Mouse (Mus musculus) embryonic stem cell, embryonic (primary cell): ENCODE data around the gene Tex264.

Experiments
- CTCF ChIA-PET, 4 experiments: fragments of 300-600 bp in 2 of 4; fragments of 350-600 bp in 2 of 4; sonication (Branson Sonifier 250); formaldehyde crosslinking; loops; one replicate each; lab custom pipeline; 2022; ENCODE audit warnings: inconsistent platforms in 2 of 4; lab: Charles Lee
- POLR2A ChIA-PET, 4 experiments: fragments of 300-600 bp in 2 of 4; fragments of 350-600 bp in 2 of 4; sonication (Branson Sonifier 250); formaldehyde crosslinking; loops; one replicate each; lab custom pipeline; 2022; ENCODE audit warnings: antibody characterized with exemption in 4 of 4, inconsistent platforms in 1 of 4; lab: Charles Lee

The Tex264 gene

DNA sequence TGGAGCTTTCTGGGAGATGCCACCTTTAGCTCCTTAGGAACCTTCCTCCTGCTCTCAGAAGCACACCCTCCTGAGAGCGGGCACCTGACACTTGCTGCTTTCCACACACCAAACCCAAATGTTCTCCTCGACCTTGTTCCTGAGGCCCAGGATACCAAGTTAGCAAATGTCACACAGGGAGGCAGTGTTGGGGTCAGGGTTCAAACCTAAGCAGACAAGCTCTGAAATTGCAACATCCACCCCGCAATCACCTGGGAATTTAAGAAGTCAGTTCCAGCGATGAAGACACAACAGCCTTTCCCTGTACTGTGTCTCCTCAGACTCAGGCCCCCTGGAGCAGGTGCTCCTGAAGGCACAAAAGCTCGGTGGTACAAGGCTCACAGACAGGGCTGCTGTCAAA, 8.0 kb downstream of the Tex264 start:
- ChIA-PET CTCF (interaction anchor here in 2 of 4 experiments (0.6 to 2.0 kb wide), 2 partner anchors 34 to 1794 kb away, joined by 4 to 6 read pairs; no protein-coding TSS in a partner anchor), POLR2A (interaction anchor here in 2 of 4 experiments (1.1 to 23.0 kb wide), 9 partner anchors 6 to 206 kb away, joined by 3 to 314 read pairs (median 6); partner anchors contain the start of genes Grm2 (in 1 of the 2) and Tex264 (in 1 of the 2))

DNA sequence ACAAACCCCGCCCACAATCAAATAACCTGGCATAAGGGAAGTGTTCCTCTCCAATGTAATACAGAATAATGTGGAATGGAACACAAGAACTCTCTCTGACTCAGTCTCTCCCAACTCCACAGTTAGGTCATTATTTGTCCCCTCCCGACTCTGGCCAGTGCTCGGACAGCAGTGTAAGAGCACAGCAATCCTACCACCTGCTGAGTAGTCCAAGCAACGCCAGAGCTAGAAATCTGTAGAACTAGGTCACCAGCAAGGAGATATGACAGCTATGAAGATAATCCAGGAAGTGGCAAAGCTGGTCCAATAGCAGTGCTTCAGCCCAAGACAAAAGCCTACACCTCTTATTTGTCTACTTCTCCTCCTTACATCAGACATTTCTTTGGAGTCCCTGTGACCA, 9.2 kb downstream of the Tex264 start:
- POLR2A ChIA-PET = interaction anchor here in 2 of 4 experiments (0.7 to 23.0 kb wide), 12 partner anchors 7 to 215 kb away, joined by 3 to 314 read pairs (median 3); partner anchors contain the start of genes Grm2 (in 1 of the 2), Manf (in 1 of the 2) and Tex264 (in 1 of the 2)
- CTCF ChIA-PET = interaction anchor here in 2 of 4 experiments (1.2 to 2.0 kb wide), 3 partner anchors 33 to 163 kb away, joined by 3 to 6 read pairs (median 3); no protein-coding TSS in a partner anchor

- CTCF ChIA-PET = interaction anchor here in 2 of 4 experiments (1.2 to 2.0 kb wide), 3 partner anchors 32 to 164 kb away, joined by 3 to 6 read pairs (median 3); no protein-coding TSS in a partner anchor
- POLR2A ChIA-PET = interaction anchor here in 2 of 4 experiments (0.7 to 23.0 kb wide), 11 partner anchors 8 to 216 kb away, joined by 3 to 314 read pairs (median 3); partner anchors contain the start of genes Grm2 (in 1 of the 2), Manf (in 1 of the 2) and Tex264 (in 1 of the 2)
Observed at GRCm38 (mm10) chr9:106675965-106676364, 9.8 kb downstream of the Tex264 start.

DNA sequence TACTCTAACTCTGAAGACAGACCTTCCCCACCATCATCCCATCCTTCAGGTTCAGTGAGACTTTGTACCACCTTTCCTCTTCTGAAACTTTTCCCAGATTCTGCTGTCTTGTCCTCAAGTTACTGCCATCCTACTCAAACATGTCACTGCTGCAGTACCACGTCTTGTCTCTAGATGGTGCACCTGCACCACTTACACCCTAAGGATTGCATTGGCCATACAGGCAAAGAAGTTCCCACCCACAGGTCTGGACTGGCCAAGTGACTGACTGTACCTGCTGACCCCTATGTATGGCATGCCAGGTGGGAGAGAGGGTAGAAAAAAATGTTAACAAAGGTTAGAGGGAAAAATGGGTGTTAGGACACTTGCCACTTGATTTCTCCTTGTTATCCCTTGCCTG, 10.2 kb downstream of the Tex264 start:
- POLR2A ChIA-PET = interaction anchor here in 2 of 4 experiments (0.5 to 23.0 kb wide), 9 partner anchors 8 to 216 kb away, joined by 3 to 314 read pairs (median 5); partner anchors contain the start of genes Grm2 (in 1 of the 2), Manf (in 1 of the 2) and Tex264 (in 1 of the 2)
- CTCF ChIA-PET = interaction anchor here in 2 of 4 experiments (1.2 to 2.0 kb wide), 3 partner anchors 32 to 164 kb away, joined by 3 to 6 read pairs (median 3); no protein-coding TSS in a partner anchor

DNA sequence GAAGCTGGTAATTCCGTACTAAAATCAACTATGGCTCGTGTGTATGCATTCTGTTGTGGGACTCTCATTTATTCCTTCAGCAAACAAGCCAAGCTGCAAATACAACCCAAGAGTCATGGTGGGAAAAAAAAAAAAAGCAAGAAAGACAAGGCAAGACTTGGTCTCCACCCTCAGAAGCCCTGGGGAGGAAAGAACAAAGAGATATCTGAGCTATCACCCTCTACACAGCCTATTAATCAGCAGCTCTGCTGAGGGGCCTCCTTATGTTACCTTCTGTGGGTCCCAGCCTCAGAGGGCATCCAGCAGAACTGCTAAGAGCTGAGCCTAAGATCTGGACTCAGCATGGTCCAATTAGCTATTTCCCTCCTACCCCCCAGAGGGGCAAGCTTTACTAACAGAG, 11.9 kb downstream of the Tex264 start:
- ChIA-PET CTCF (interaction anchor here in 3 of 4 experiments (0.6 to 0.7 kb wide), 3 partner anchors 19 to 558 kb away, joined by 3 to 6 read pairs (median 3); partner anchors contain the start of gene Dock3 (in 1 of the 3)), POLR2A (interaction anchor here in 3 of 4 experiments (0.6 to 23.0 kb wide), 9 partner anchors 9 to 142 kb away, joined by 3 to 314 read pairs (median 4); partner anchors contain the start of genes Grm2 (in 1 of the 3) and Tex264 (in 1 of the 3))

GRCm38 (mm10) chr9:106664856-106665255, 20.9 kb downstream of the Tex264 start:
- POLR2A ChIA-PET = interaction anchor here in 2 of 4 experiments (1.1 to 23.0 kb wide), 7 partner anchors 7 to 227 kb away, joined by 3 to 314 read pairs (median 4); partner anchors contain the start of genes Grm2 (in 2 of the 2) and Manf (in 1 of the 2)

DNA sequence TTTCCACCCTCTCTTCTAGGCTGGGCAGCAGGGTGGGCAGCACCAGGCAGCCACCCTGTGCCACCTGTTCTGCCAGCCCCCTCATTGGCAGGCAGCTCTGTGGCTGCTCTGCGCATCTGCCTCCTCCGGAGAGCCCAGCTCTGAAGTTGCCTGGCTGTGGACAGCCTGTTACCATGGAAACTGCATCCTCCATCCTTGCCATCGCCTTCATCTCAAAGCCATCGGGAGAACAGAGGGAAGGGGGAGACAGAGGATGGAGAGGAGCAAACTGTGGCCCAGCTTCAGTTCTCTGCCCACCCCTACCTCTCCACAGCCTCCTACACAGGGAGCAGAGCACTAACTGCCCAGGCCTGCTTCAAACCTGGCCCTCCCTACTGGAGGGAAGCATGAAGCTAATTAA, 21.3 kb downstream of the Tex264 start:
- POLR2A ChIA-PET = interaction anchor here in 2 of 4 experiments (1.1 to 23.0 kb wide), 7 partner anchors 7 to 228 kb away, joined by 3 to 314 read pairs (median 5); partner anchors contain the start of genes Grm2 (in 2 of the 2) and Manf (in 1 of the 2)
- CTCF ChIA-PET = interaction anchor here in 2 of 4 experiments (0.9 to 1.8 kb wide), 2 partner anchors 21 to 22 kb away, joined by 3 to 8 read pairs; no protein-coding TSS in a partner anchor

More at GRCm38 (mm10) chr9:106664856-106665255, 20.9 kb downstream of the Tex264 start:
- CTCF ChIA-PET = interaction anchor here in 2 of 4 experiments (0.9 to 1.8 kb wide), 2 partner anchors 22 kb away, joined by 3 to 8 read pairs; no protein-coding TSS in a partner anchor

- ChIA-PET CTCF (interaction anchor here in 3 of 4 experiments (0.6 to 1.7 kb wide), 4 partner anchors 20 to 142 kb away, joined by 3 to 12 read pairs (median 10); no protein-coding TSS in a partner anchor), POLR2A (interaction anchor here in 3 of 4 experiments (0.6 to 23.0 kb wide), 10 partner anchors 6 to 229 kb away, joined by 3 to 314 read pairs (median 4); partner anchors contain the start of genes Grm2 (in 1 of the 3) and Manf (in 1 of the 3))
Observed at GRCm38 (mm10) chr9:106663200-106663599, 22.5 kb downstream of the Tex264 start.

DNA sequence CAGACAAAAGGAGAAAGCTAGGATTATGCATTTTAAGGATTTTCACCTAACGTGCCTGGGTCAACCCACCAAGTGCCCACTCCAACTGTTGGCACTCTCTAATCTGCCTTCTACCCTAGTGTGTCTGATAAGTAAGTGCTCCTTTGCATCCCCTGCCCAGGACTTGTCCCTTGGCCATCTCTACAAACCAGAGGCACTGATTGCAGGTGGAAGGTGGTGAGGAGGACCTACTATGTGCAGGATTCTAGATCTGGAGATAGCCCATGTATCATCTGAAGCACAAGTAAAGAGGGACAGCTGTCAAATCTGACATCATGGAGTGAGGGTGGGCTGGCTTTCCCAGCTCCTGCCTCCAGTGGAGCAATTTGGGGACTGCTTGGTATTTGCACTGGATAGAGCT, 25.8 kb downstream of the Tex264 start:
- POLR2A ChIA-PET = interaction anchor here in 2 of 4 experiments (0.6 to 21.2 kb wide), 6 partner anchors 12 to 201 kb away, joined by 3 to 314 read pairs (median 5); partner anchors contain the start of gene Tex264 (in 1 of the 2)

DNA sequence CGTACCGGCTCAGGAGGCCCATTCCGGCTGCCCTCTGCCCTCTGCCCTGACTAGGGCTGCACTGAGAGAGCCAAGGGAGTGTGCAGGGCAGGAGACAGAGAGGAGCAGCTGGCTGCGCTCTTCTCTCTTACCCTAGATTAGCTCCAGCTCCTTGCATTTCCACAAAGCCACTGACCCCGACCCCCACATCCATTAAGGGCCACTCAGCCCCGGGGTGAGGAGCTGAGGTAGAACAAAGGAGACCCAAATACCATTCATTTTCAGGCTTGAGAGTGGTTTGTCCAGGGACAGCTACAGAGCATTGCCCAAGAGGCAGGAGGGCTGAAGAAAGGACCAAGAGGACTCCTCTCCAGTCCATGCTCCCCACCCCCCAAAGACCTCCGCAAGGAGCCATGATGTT, 26.3 kb downstream of the Tex264 start:
- CTCF ChIA-PET = interaction anchor here in 2 of 4 experiments (0.5 to 1.9 kb wide), 3 partner anchors 13 to 16 kb away, joined by 3 to 5 read pairs (median 4); no protein-coding TSS in a partner anchor
- POLR2A ChIA-PET = interaction anchor here in 2 of 4 experiments (0.6 to 21.2 kb wide), 4 partner anchors 12 to 202 kb away, joined by 3 to 314 read pairs (median 5); no protein-coding TSS in a partner anchor

More for the DNA sequence above, 25.8 kb downstream of the Tex264 start:
- CTCF ChIA-PET = interaction anchor here in 3 of 4 experiments (0.8 to 1.9 kb wide), 3 partner anchors 16 to 17 kb away, joined by 3 to 5 read pairs (median 4); no protein-coding TSS in a partner anchor

GRCm38 (mm10) chr9:106657592-106657991, 28.1 kb downstream of the Tex264 start:
- ChIA-PET POLR2A (interaction anchor here in 2 of 4 experiments (0.9 to 21.2 kb wide), 8 partner anchors 10 to 377 kb away, joined by 3 to 314 read pairs (median 4); partner anchors contain the start of genes Manf (in 1 of the 2) and Poc1a (in 1 of the 2)), CTCF (interaction anchor here (0.5 to 4.0 kb wide), 3 partner anchors 14 kb away, joined by 4 to 33 read pairs (median 6); no protein-coding TSS in a partner anchor)

- POLR2A ChIA-PET = interaction anchor here in 2 of 4 experiments (0.7 to 21.2 kb wide), 16 partner anchors 8 to 376 kb away, joined by 3 to 314 read pairs (median 4); partner anchors contain the start of genes Manf (in 1 of the 2) and Poc1a (in 1 of the 2)
- CTCF ChIA-PET = interaction anchor here (0.5 to 5.0 kb wide), 12 partner anchors 10 to 822 kb away, joined by 3 to 33 read pairs (median 6); partner anchors contain the start of gene Parp3 (in 1 of the 4)
Observed at GRCm38 (mm10) chr9:106656820-106657219, 28.9 kb downstream of the Tex264 start.

GRCm38 (mm10) chr9:106655884-106656720, 29.6 kb downstream of the Tex264 start, which contains the start of gene Grm2:
Gene Grm2, minus strand, starts transcription at chr9:106656082.
- CTCF ChIA-PET = interaction anchor here (0.5 to 5.0 kb wide), 16 partner anchors 10 to 822 kb away, joined by 3 to 33 read pairs (median 4); partner anchors contain the start of gene Parp3 (in 1 of the 4)

DNA sequence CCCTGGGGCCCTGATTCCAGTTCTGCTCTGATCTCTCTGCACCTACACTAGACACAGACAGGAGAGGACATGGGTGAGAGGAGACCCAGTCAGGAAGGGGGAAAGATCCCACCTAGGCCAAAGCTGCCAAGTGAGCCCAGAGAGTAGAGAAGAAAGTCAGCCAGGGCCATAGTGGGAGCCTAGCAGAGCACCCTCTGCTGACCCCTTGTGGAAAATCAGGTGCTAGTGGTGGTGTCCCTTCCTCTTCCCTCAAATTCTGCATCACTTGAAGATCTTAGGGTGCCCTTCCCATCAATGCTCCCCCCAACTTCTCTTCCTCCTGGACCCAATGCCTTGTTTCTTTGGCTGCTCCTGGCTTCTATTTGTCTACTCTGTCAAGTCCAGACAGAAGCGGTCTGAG, 33.0 kb downstream of the Tex264 start:
- ChIA-PET POLR2A (interaction anchor here in 2 of 4 experiments (0.6 to 21.2 kb wide), 4 partner anchors 9 to 450 kb away, joined by 3 to 314 read pairs (median 5); partner anchors contain the start of gene Twf2 (in 1 of the 2)), CTCF (interaction anchor here (0.6 to 5.0 kb wide), 9 partner anchors 9 to 234 kb away, joined by 3 to 28 read pairs (median 4); no protein-coding TSS in a partner anchor)

More at GRCm38 (mm10) chr9:106655884-106656720, 29.6 kb downstream of the Tex264 start, which contains the start of gene Grm2:
- POLR2A ChIA-PET = interaction anchor here in 3 of 4 experiments (0.5 to 21.2 kb wide), 30 partner anchors 9 to 673 kb away, joined by 3 to 314 read pairs (median 3); partner anchors contain the start of genes Manf (in 1 of the 3), Parp3 (in 1 of the 3) and Rbm15b (in 1 of the 3)

GRCm38 (mm10) chr9:106647226-106647625, 38.5 kb downstream of the Tex264 start:
- ChIA-PET POLR2A (interaction anchor here in 3 of 4 experiments (0.9 to 21.2 kb wide), 6 partner anchors 9 to 175 kb away, joined by 3 to 314 read pairs (median 6); partner anchors contain the start of gene Grm2 (in 2 of the 3)), CTCF (no interaction called here)
